In genomic region chr10:56426369-56426768, GRCm38 (mm10) we compare ENCODE assay signal across 29 mouse cellular contexts. TPM values are rescaled to one million over a fixed set of nuclear protein-coding genes. Genes with fewer than 3 reads are reported as not detected.
DNase-seq lines count a peak whose midpoint lies in the region; ATAC-seq and TF ChIP-seq lines count a peak whose summit lies in the region.
"Had no signal": no experiment of that assay in that cellular context is flagged by ENCODE, and none has a peak within 500 bp of the region (broad histone marks: within the 10 kb centered on the region; RNA-seq: fewer than 3 reads in every experiment).

No protein-coding gene starts in this region.

- no peak for TF ChIP-seq POLR2A in ES-Bruce4 (IDR thresholded peaks at IDR 0.05; ENCODE audit: insufficient read depth, low read length)
- no peak for TF ChIP-seq POLR2A in brain, embryonic 14.5 days (IDR thresholded peaks at IDR 0.05; ENCODE audit: borderline replicate concordance, extremely low read depth, insufficient read depth, insufficient read length, poor library complexity, severe bottlenecking)

- no peak overlapping the region for H3K27ac ChIP-seq in kidney, embryonic 16.5 days (ENCODE audit: low read length)
- no peak overlapping the region for H3K27ac ChIP-seq in kidney, embryonic 14.5 days (ENCODE audit: low read depth, low read length)
- H3K27ac ChIP-seq in ES-Bruce4 (ENCODE audit: insufficient read depth, low read length), result peak overlapping the region; percentile 63
- no peak overlapping the region for H3K27ac ChIP-seq in neural tube, embryonic 15.5 days (replicated peaks)
- no peak overlapping the region for H3K27ac ChIP-seq in hindbrain, embryonic 16.5 days (ENCODE audit: low read depth, low read length)
- H3K27ac ChIP-seq: gastrocnemius, adult 2 months; heart, embryonic 13.5 days; hindbrain, embryonic 10.5 days; hindbrain, embryonic 15.5 days; liver, embryonic 14.5 days; midbrain, embryonic 10.5 days; neural tube, embryonic 13.5 days had no signal

- peak; percentile 73; the same call in 1 of the 2 replicates for TF ChIP-seq EP300 in ES-Bruce4 (IDR thresholded peaks at IDR 0.05; ENCODE audit: insufficient read depth, low read depth, low read length)

- TF ChIP-seq CTCF in ES-Bruce4 (IDR thresholded peaks at IDR 0.05; ENCODE audit: low read depth, low read length), result no peak
- no peak for TF ChIP-seq CTCF in brain, embryonic 14.5 days (IDR thresholded peaks at IDR 0.05; ENCODE audit: borderline replicate concordance, extremely low read depth, insufficient read depth, insufficient read length)

- peak; percentile 55 for DNase-seq in NIH3T3 (ENCODE audit: low read depth)
- peak; percentile 7 for DNase-seq in brain, embryonic 14.5 days (ENCODE audit: low read depth)
- DNase-seq in adrenal gland, adult (ENCODE audit: inconsistent age in 2 of 2, low spot score in 1 of 2), result no peak
- DNase-seq: adrenal gland, postnatal 25 days; cerebellum, adult 18-20 months; cerebellum, postnatal 10 days; gastrocnemius, adult 2 months; gastrocnemius, postnatal 36 days; heart, postnatal 10 days; kidney, adult 2 months; kidney, postnatal 10 days; liver; lung, adult 2 months; lung, postnatal 14 days; retina, postnatal 1 day; right cerebral cortex, postnatal 14 days had no signal

- no peaks in the 10 kb centered on the region for H3K36me3 ChIP-seq in kidney, embryonic 16.5 days (ENCODE audit: insufficient read depth, low read length)
- no peaks in the 10 kb centered on the region for H3K36me3 ChIP-seq in kidney, embryonic 14.5 days (ENCODE audit: control insufficient read depth, insufficient read depth, low read length)
- no peaks in the 10 kb centered on the region for H3K36me3 ChIP-seq in ES-Bruce4 (ENCODE audit: control insufficient read depth, insufficient read depth, low read length, poor library complexity, severe bottlenecking)
- no peaks in the 10 kb centered on the region for H3K36me3 ChIP-seq in neural tube, embryonic 15.5 days
- no peaks in the 10 kb centered on the region for H3K36me3 ChIP-seq in hindbrain, embryonic 16.5 days (ENCODE audit: control insufficient read depth, insufficient read depth, low read length)
- H3K36me3 ChIP-seq: heart, embryonic 13.5 days; hindbrain, embryonic 10.5 days; hindbrain, embryonic 15.5 days; midbrain, embryonic 10.5 days; neural tube, embryonic 13.5 days had no signal

- no peaks in the 10 kb centered on the region for H3K9me3 ChIP-seq in kidney, embryonic 16.5 days (ENCODE audit: low read length)
- H3K9me3 ChIP-seq in kidney, embryonic 14.5 days (ENCODE audit: control insufficient read depth, low read length), result no peaks in the 10 kb centered on the region
- no peaks in the 10 kb centered on the region for H3K9me3 ChIP-seq in ES-Bruce4 (replicated peaks; ENCODE audit: control insufficient read depth, insufficient read depth, low read length, poor library complexity, severe bottlenecking)
- no peaks in the 10 kb centered on the region for H3K9me3 ChIP-seq in neural tube, embryonic 15.5 days (replicated peaks)
- no peaks in the 10 kb centered on the region for H3K9me3 ChIP-seq in hindbrain, embryonic 16.5 days (ENCODE audit: control insufficient read depth, low read length)
- H3K9me3 ChIP-seq: heart, embryonic 13.5 days; hindbrain, embryonic 10.5 days; hindbrain, embryonic 15.5 days; midbrain, embryonic 10.5 days; neural tube, embryonic 13.5 days had no signal

- H3K4me2 ChIP-seq in kidney, embryonic 16.5 days (replicated peaks; ENCODE audit: low read depth, low read length), result no peak overlapping the region
- no peak overlapping the region for H3K4me2 ChIP-seq in kidney, embryonic 14.5 days (replicated peaks; ENCODE audit: low read depth, low read length)
- H3K4me2 ChIP-seq in neural tube, embryonic 15.5 days, result no peak overlapping the region
- H3K4me2 ChIP-seq in hindbrain, embryonic 16.5 days (ENCODE audit: low read length), result no peak overlapping the region
- H3K4me2 ChIP-seq: heart, embryonic 13.5 days; hindbrain, embryonic 15.5 days; neural tube, embryonic 13.5 days had no signal

- no peaks in the 10 kb centered on the region for H3K27me3 ChIP-seq in kidney, embryonic 16.5 days (ENCODE audit: insufficient read depth, low read length)
- no peaks in the 10 kb centered on the region for H3K27me3 ChIP-seq in kidney, embryonic 14.5 days (ENCODE audit: control insufficient read depth, insufficient read depth, low read length)
- H3K27me3 ChIP-seq in ES-Bruce4 (ENCODE audit: control insufficient read depth, insufficient read depth, low read length, poor library complexity, severe bottlenecking), result no peaks in the 10 kb centered on the region
- no peaks in the 10 kb centered on the region for H3K27me3 ChIP-seq in neural tube, embryonic 15.5 days (replicated peaks)
- H3K27me3 ChIP-seq in hindbrain, embryonic 16.5 days (replicated peaks; ENCODE audit: control insufficient read depth, insufficient read depth, low read length), result no peaks in the 10 kb centered on the region
- H3K27me3 ChIP-seq: heart, embryonic 13.5 days; hindbrain, embryonic 15.5 days; neural tube, embryonic 13.5 days had no signal

- no peak overlapping the region for H3K9ac ChIP-seq in kidney, embryonic 16.5 days (replicated peaks; ENCODE audit: low read length)
- no peak overlapping the region for H3K9ac ChIP-seq in kidney, embryonic 14.5 days (ENCODE audit: low read depth, low read length)
- no peak overlapping the region for H3K9ac ChIP-seq in ES-Bruce4 (ENCODE audit: low read depth, poor library complexity, severe bottlenecking)
- no peak overlapping the region for H3K9ac ChIP-seq in neural tube, embryonic 15.5 days (replicated peaks)
- no peak overlapping the region for H3K9ac ChIP-seq in hindbrain, embryonic 16.5 days (ENCODE audit: low read depth, low read length)
- H3K9ac ChIP-seq: heart, embryonic 13.5 days; hindbrain, embryonic 15.5 days; liver, embryonic 14.5 days; neural tube, embryonic 13.5 days had no signal

- H3K4me3 ChIP-seq in kidney, embryonic 16.5 days (ENCODE audit: low read length), result no peak overlapping the region
- no peak overlapping the region for H3K4me3 ChIP-seq in kidney, embryonic 14.5 days (ENCODE audit: low read length)
- no peak overlapping the region for H3K4me3 ChIP-seq in ES-Bruce4 (ENCODE audit: low read depth, low read length)
- no peak overlapping the region for H3K4me3 ChIP-seq in neural tube, embryonic 15.5 days (replicated peaks)
- H3K4me3 ChIP-seq in hindbrain, embryonic 16.5 days (ENCODE audit: low read length), result no peak overlapping the region
- H3K4me3 ChIP-seq: gastrocnemius, adult 2 months; heart, embryonic 13.5 days; hindbrain, embryonic 10.5 days; hindbrain, embryonic 15.5 days; midbrain, embryonic 10.5 days; neural tube, embryonic 13.5 days had no signal

- 64% methylated on average over 4 of the region's 4 CpGs for WGBS in kidney, embryonic 16.5 days
- 58% methylated on average over 4 of the region's 4 CpGs for WGBS in kidney, embryonic 14.5 days
- 47% methylated on average over 4 of the region's 4 CpGs for WGBS in neural tube, embryonic 15.5 days
- 46% methylated on average over 4 of the region's 4 CpGs for WGBS in hindbrain, embryonic 16.5 days

- peaks cover 4% of the 10 kb centered on the region; the same call in 1 of the 2 replicates for H3K4me1 ChIP-seq in kidney, embryonic 16.5 days (ENCODE audit: insufficient read depth, low read length)
- H3K4me1 ChIP-seq in kidney, embryonic 14.5 days (ENCODE audit: control insufficient read depth, insufficient read depth, low read length), result no peaks in the 10 kb centered on the region
- peaks cover 1% of the 10 kb centered on the region for H3K4me1 ChIP-seq in ES-Bruce4 (ENCODE audit: control insufficient read depth, insufficient read depth, low read length)
- peaks cover under 1% of the 10 kb centered on the region; the same call in 1 of the 2 replicates for H3K4me1 ChIP-seq in neural tube, embryonic 15.5 days
- no peaks in the 10 kb centered on the region; the same call in 1 of the 2 replicates for H3K4me1 ChIP-seq in hindbrain, embryonic 16.5 days (ENCODE audit: control insufficient read depth, insufficient read depth, low read depth, low read length)

- peak; percentile 42 for ATAC-seq in kidney, embryonic 16.5 days (ENCODE audit: low FRiP score, low TSS enrichment)
- ATAC-seq in kidney, embryonic 14.5 days (ENCODE audit: low FRiP score, low TSS enrichment), result no peak
- no peak for ATAC-seq in neural tube, embryonic 15.5 days (ENCODE audit: low FRiP score)
- no peak for ATAC-seq in hindbrain, embryonic 16.5 days
- ATAC-seq: activated CD4-positive, CD25-positive, alpha-beta regulatory T cell, adult 4 months; forebrain, embryonic 14.5 days had no signal

RNA-seq across cellular contexts. Expression of gene Gja1, which starts 49.2 kb away (rescaled TPM):
- 129 and 139 TPM in 2 replicates for polyA plus RNA-seq in kidney, embryonic 16.5 days (2015; fragmentation: Nextera tagmentation; extraction: Ambion mirVana)
- polyA plus RNA-seq in kidney, embryonic 14.5 days (2014; fragmentation: Nextera tagmentation; extraction: Ambion mirVana), result 120 and 183 TPM in 2 replicates
- 300 and 311 TPM in 2 replicates for polyA plus RNA-seq in ES-Bruce4 (2011; ENCODE audit: insufficient read depth, insufficient read length, low read depth, missing spikeins)
- polyA plus RNA-seq in brain, embryonic 14.5 days (2012; rRNA removed), result 18.0 and 36.8 TPM in 2 replicates
- polyA plus RNA-seq in neural tube, embryonic 15.5 days (2015; fragmentation: Nextera tagmentation; extraction: Ambion mirVana), result 75.2 and 80.3 TPM in 2 replicates
- polyA plus RNA-seq in hindbrain, embryonic 16.5 days (2015; fragmentation: Nextera tagmentation; extraction: Ambion mirVana), result 138 and 145 TPM in 2 replicates

Comparison
In these comparisons a context has a peak if more than half of its experiments do, and no peak if none do; other contexts are left out.
1. DNase-seq: peak in NIH3T3 (single experiment) and brain, embryonic 14.5 days (single experiment); none in adrenal gland, adult (0 of 2).